In the genomic region with DNA sequence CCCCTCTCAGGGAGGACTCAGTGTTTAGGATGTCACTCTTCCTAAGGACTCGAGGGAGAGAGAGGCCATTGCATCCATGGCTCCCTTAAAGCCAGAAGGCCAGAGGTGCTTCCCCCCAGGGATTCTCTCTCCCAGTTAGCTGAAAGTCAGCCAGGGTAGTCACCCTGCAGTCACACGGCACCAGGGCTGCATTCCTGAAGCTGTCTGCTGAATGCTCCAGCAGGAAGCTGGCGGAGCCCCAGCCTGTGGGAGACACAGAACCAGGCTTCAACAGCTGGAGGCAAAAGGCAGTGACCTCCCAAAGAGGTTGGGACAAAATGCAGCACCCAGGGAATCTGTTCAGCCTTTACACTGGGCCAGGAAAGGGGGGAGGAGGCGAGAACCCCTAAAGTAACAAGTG, we compare ENCODE assay signal across 9 mouse cellular contexts. TPM values are rescaled to one million over a fixed set of nuclear protein-coding genes. Genes with fewer than 3 reads are reported as not detected.
DNase-seq lines count a peak whose midpoint lies in the region; ATAC-seq and TF ChIP-seq lines count a peak whose summit lies in the region.
"Had no signal": no experiment of that assay in that cellular context is flagged by ENCODE, and none has a peak within 500 bp of the region (broad histone marks: within the 10 kb centered on the region; RNA-seq: fewer than 3 reads in every experiment).

No protein-coding gene starts in this region.

- 0 out of 2 replicates have a peak overlapping the region, but pooled peaks have one; percentile 5 for H3K4me2 ChIP-seq in heart, embryonic 15.5 days
- H3K4me2 ChIP-seq in lung, embryonic 14.5 days: no peak overlapping the region

- H3K36me3 ChIP-seq in embryonic facial prominence, embryonic 10.5 days (replicated peaks): no peaks in the 10 kb centered on the region
- no peaks in the 10 kb centered on the region for H3K36me3 ChIP-seq in heart, embryonic 15.5 days
- no peaks in the 10 kb centered on the region for H3K36me3 ChIP-seq in lung, embryonic 14.5 days (ENCODE audit: insufficient read depth)

- DNase-seq in frontal cortex, postnatal 10 days (ENCODE audit: low spot score in 2 of 2): no peak
- no peak for DNase-seq in embryonic facial prominence, embryonic 10.5 days (ENCODE audit: low spot score)
- peak; percentile 83 for DNase-seq in lung, embryonic 14.5 days
- DNase-seq in thymus, postnatal 0 days (ENCODE audit: low spot score): no peak
- DNase-seq in adrenal gland, postnatal 4 days (ENCODE audit: low spot score in 2 of 2): no peak
- no peak for DNase-seq in spleen, postnatal 14 days (ENCODE audit: low spot score in 2 of 2)

- ATAC-seq in frontal cortex, adult (ENCODE audit: low TSS enrichment): peak; percentile 35
- peak; percentile 79 for ATAC-seq in heart, embryonic 15.5 days (replicated peaks; ENCODE audit: insufficient number of reproducible peaks, insufficient read depth, low FRiP score, low read depth)
- ATAC-seq in lung, embryonic 14.5 days (ENCODE audit: insufficient read depth): peak; percentile 85

- 0 out of 2 replicates have a peak overlapping the region, but pooled peaks have one; percentile 48 for H3K27ac ChIP-seq in embryonic facial prominence, embryonic 10.5 days (replicated peaks)
- peak overlapping the region; percentile 76 for H3K27ac ChIP-seq in heart, embryonic 15.5 days
- peak overlapping the region; percentile 54; the same call in 1 of the 2 replicates for H3K27ac ChIP-seq in lung, embryonic 14.5 days (ENCODE audit: low read depth)
- H3K27ac ChIP-seq: liver, embryonic 14.5 days had no signal

- WGBS in embryonic facial prominence, embryonic 10.5 days: 42% methylated on average over 4 of the region's 4 CpGs
- WGBS in heart, embryonic 15.5 days: 24% methylated on average over 4 of the region's 4 CpGs
- WGBS in lung, embryonic 14.5 days: 27% methylated on average over 4 of the region's 4 CpGs

- no peaks in the 10 kb centered on the region for H3K27me3 ChIP-seq in embryonic facial prominence, embryonic 10.5 days (replicated peaks; ENCODE audit: low read depth, poor library complexity, severe bottlenecking)
- no peaks in the 10 kb centered on the region for H3K27me3 ChIP-seq in heart, embryonic 15.5 days
- no peaks in the 10 kb centered on the region for H3K27me3 ChIP-seq in lung, embryonic 14.5 days (ENCODE audit: insufficient read depth, low read length)

- no peak overlapping the region for H3K4me3 ChIP-seq in embryonic facial prominence, embryonic 10.5 days
- H3K4me3 ChIP-seq in heart, embryonic 15.5 days: no peak overlapping the region
- no peak overlapping the region for H3K4me3 ChIP-seq in lung, embryonic 14.5 days (ENCODE audit: low read depth, low read length)

- TF ChIP-seq CTCF in lung, embryonic 14.5 days (IDR thresholded peaks at IDR 0.05; ENCODE audit: low read depth): no peak

- H3K4me1 ChIP-seq in embryonic facial prominence, embryonic 10.5 days: peaks cover 17% of the 10 kb centered on the region
- H3K4me1 ChIP-seq in heart, embryonic 15.5 days (replicated peaks): peaks cover 30% of the 10 kb centered on the region
- no peaks in the 10 kb centered on the region for H3K4me1 ChIP-seq in lung, embryonic 14.5 days (ENCODE audit: insufficient read depth)

- H3K9ac ChIP-seq in heart, embryonic 15.5 days: no peak overlapping the region
- no peak overlapping the region for H3K9ac ChIP-seq in lung, embryonic 14.5 days
- H3K9ac ChIP-seq: liver, embryonic 14.5 days had no signal

- H3K9me3 ChIP-seq in embryonic facial prominence, embryonic 10.5 days: no peaks in the 10 kb centered on the region
- H3K9me3 ChIP-seq in heart, embryonic 15.5 days (replicated peaks): no peaks in the 10 kb centered on the region
- H3K9me3 ChIP-seq in lung, embryonic 14.5 days (ENCODE audit: low read depth, low read length): no peaks in the 10 kb centered on the region

RNA-seq across cellular contexts. Expression of a gene that starts 53.2 kb away (rescaled TPM):
- polyA plus RNA-seq in embryonic facial prominence, embryonic 10.5 days (2016; fragmentation: Nextera tagmentation; extraction: Ambion mirVana): 0.50 and 0.52 TPM in 2 replicates
- polyA plus RNA-seq in heart, embryonic 15.5 days (2015; fragmentation: Nextera tagmentation; extraction: Ambion mirVana): 0.58 and 1.0 TPM in 2 replicates
- 0.39 and 0.96 TPM in 2 replicates for polyA plus RNA-seq in lung, embryonic 14.5 days (2014; fragmentation: Nextera tagmentation; extraction: Ambion mirVana)
- 0.18 and 0.21 TPM in 2 replicates for polyA plus RNA-seq in thymus, postnatal 0 days (2015; fragmentation: Nextera tagmentation; extraction: Ambion mirVana)
- total RNA-seq in adrenal gland, postnatal 4 days (2021): 1 to 10 TPM; 1.1 to 2.4 TPM

Comparison
In these comparisons a context has a peak if more than half of its experiments do, and no peak if none do; other contexts are left out.
1. ATAC-seq: peak in every context shown above with its lines; median percentile 85 in lung, embryonic 14.5 days; 79 in heart, embryonic 15.5 days; 35 in frontal cortex, adult.